Mouse (Mus musculus) layer of hippocampus, postnatal 36 days (tissue): Measurements from ENCODE around the gene Grn. TPM values are rescaled to one million over a fixed set of nuclear protein-coding genes. Genes with fewer than 3 reads are reported as not detected.

Source experiments
- DNase-seq, 2 experiments: peaks; one replicate each; pipeline ENCODE4 v3.0.0; 2022
- total RNA-seq, 2 experiments: library from RNA; stranded (reverse); gene quantifications; 2 replicates each; pipeline ENCODE4 v1.2.3; 2021

The Grn gene
- total RNA-seq, 2 experiments from 2014 or later = 60.3 to 68.3 TPM

GRCm38 (mm10) chr11:102425555-102426316, 4.4 kb upstream of the Grn start:
- DNase-seq = no peak

- no peak for DNase-seq
Measured at GRCm38 (mm10) chr11:102428981-102429540, 1.1 kb upstream of the Grn start.

GRCm38 (mm10) chr11:102429551-102429950, 564 bp upstream of the Grn start:
- no peak for DNase-seq

- DNase-seq = peak; percentile 72 to 80
Measured at GRCm38 (mm10) chr11:102431018-102431645, 1.0 kb downstream of the Grn start.

GRCm38 (mm10) chr11:102431728-102432114, 1.6 kb downstream of the Grn start:
- no peak for DNase-seq

- DNase-seq = peak in 1 of 2 experiments; percentile 24
Measured at GRCm38 (mm10) chr11:102432115-102432843, 2.2 kb downstream of the Grn start.

GRCm38 (mm10) chr11:102432896-102433295, 2.8 kb downstream of the Grn start:
- peak in 1 of 2 experiments; percentile 39 for DNase-seq

GRCm38 (mm10) chr11:102433866-102434265, 3.8 kb downstream of the Grn start:
- DNase-seq = no peak

GRCm38 (mm10) chr11:102434406-102434805, 4.3 kb downstream of the Grn start:
- DNase-seq = peak; percentile 84 to 85

- DNase-seq = no peak
Measured at GRCm38 (mm10) chr11:102434816-102435705, 4.9 kb downstream of the Grn start.

- no peak for DNase-seq
Measured at GRCm38 (mm10) chr11:102435754-102436470, 5.8 kb downstream of the Grn start.

GRCm38 (mm10) chr11:102436471-102436790, 6.3 kb downstream of the Grn start:
- no peak for DNase-seq

- peak in 1 of 2 experiments; percentile 75 for DNase-seq
Measured at GRCm38 (mm10) chr11:102437120-102438061, 7.3 kb downstream of the Grn start.

- DNase-seq = peak; percentile 77 to 80
Measured at GRCm38 (mm10) chr11:102438212-102439092, 8.3 kb downstream of the Grn start.

- no peak for DNase-seq
Measured at GRCm38 (mm10) chr11:102439093-102440082, 9.3 kb downstream of the Grn start.

GRCm38 (mm10) chr11:102440255-102440654, 10.1 kb downstream of the Grn start:
- no peak for DNase-seq

- DNase-seq = no peak
Measured at GRCm38 (mm10) chr11:102441434-102441833, 11.3 kb downstream of the Grn start.

- DNase-seq = no peak
Measured at GRCm38 (mm10) chr11:102442089-102442488, 12.0 kb downstream of the Grn start.
